Mouse (Mus musculus) kidney, embryonic 14.5 days (tissue): ENCODE measurements at regions not wholly inside any gene's neighbourhood (a gene's known extent, or its start where the extent isn't known, plus 50 kb on each side); places are given as distances from the start of the nearest gene placed in this dataset.

Experiments used
- ATAC-seq: fragments of 200-750 bp; cut with Nextera tagmentation; 2 replicates; pipeline ENCODE4 v1.8.0; 2017; ENCODE audit warnings: moderate number of reproducible peaks, mild to moderate bottlenecking, moderate TSS enrichment, moderate library complexity; ENCODE audit not compliant: low FRiP score, low TSS enrichment
- H3K27ac ChIP-seq: fragments of 300-500 bp; sonication (generic); 2 replicates; pipeline ENCODE4 v1.5.1; 2014; ENCODE audit warnings: low read depth, mild to moderate bottlenecking, low read length, moderate library complexity, mixed read lengths
- H3K27me3 ChIP-seq: fragments of 300-500 bp; sonication (generic); 2 replicates; pipeline ENCODE4 v1.6.1; 2014; ENCODE audit warnings: mild to moderate bottlenecking, low read length; ENCODE audit not compliant: control insufficient read depth, insufficient read depth
- H3K36me3 ChIP-seq: fragments of 300-500 bp; sonication (generic); 2 replicates; pipeline ENCODE4 v1.6.1; 2014; ENCODE audit warnings: low read length, mixed read lengths; ENCODE audit not compliant: control insufficient read depth, insufficient read depth
- H3K4me1 ChIP-seq: fragments of 300-500 bp; sonication (generic); 2 replicates; pipeline ENCODE4 v1.6.1; 2014; ENCODE audit warnings: low read length, mixed read lengths; ENCODE audit not compliant: control insufficient read depth, insufficient read depth
- H3K4me2 ChIP-seq: fragments of 300-500 bp; sonication (generic); replicated peaks from 2 replicates; pipeline ENCODE4 v1.6.1; 2014; ENCODE audit warnings: low read depth, mild to moderate bottlenecking, low read length
- H3K4me3 ChIP-seq: fragments of 300-500 bp; sonication (generic); 2 replicates; pipeline ENCODE4 v1.5.1; 2014; ENCODE audit warnings: mild to moderate bottlenecking, low read length
- H3K9ac ChIP-seq: fragments of 300-500 bp; sonication (generic); 2 replicates; pipeline ENCODE4 v1.6.1; 2014; ENCODE audit warnings: low read depth, mild to moderate bottlenecking, low read length, moderate library complexity
- H3K9me3 ChIP-seq: fragments of 300-500 bp; sonication (generic); 2 replicates; pipeline ENCODE4 v1.6.1; 2016; ENCODE audit warnings: low read length; ENCODE audit not compliant: control insufficient read depth
- WGBS: fragments of 180-500 bp; shearing (Covaris S2); extraction: QIAGEN DNeasy Blood & Tissue Kit; methylation state at CpG from one replicate; pipeline ENCODE4 v1.1.7; 2014; 5-methylcytosine and 5-hydroxymethylcytosine counted together

- ATAC-seq = no peak
- Histone ChIP-seq H3K9me3 (no peaks in the 10 kb centered on the region), H3K27me3 (no peaks in the 10 kb centered on the region), H3K4me2 (no peak overlapping the region), H3K4me1 (no peaks in the 10 kb centered on the region), H3K9ac (no peak overlapping the region), H3K36me3 (no peaks in the 10 kb centered on the region), H3K27ac (no peak overlapping the region), H3K4me3 (no peak overlapping the region)
- 87% methylated on average over 3 of the region's 3 CpGs for WGBS
Observed at GRCm38 (mm10) chr12:78100756-78101155, 93.3 kb upstream of the Gm6657 start.

GRCm38 (mm10) chr12:78109931-78110330 lies 84.1 kb upstream of the Gm6657 start:
- Histone ChIP-seq H3K9ac (no peak overlapping the region), H3K4me1 (no peaks in the 10 kb centered on the region), H3K36me3 (no peaks in the 10 kb centered on the region), H3K4me2 (no peak overlapping the region), H3K9me3 (no peaks in the 10 kb centered on the region), H3K27ac (no peak overlapping the region), H3K4me3 (no peak overlapping the region), H3K27me3 (no peaks in the 10 kb centered on the region)
- WGBS = 45% methylated on average over 1 of the region's 1 CpGs
- no peak for ATAC-seq

- H3K9me3 ChIP-seq = no peaks in the 10 kb centered on the region
- ATAC-seq = no peak
- no peaks in the 10 kb centered on the region for H3K4me1 ChIP-seq
- H3K9ac ChIP-seq = no peak overlapping the region
- no peak overlapping the region for H3K27ac ChIP-seq
- no peaks in the 10 kb centered on the region for H3K27me3 ChIP-seq
- H3K36me3 ChIP-seq = no peaks in the 10 kb centered on the region
- no peak overlapping the region for H3K4me2 ChIP-seq
- 81% methylated on average over 1 of the region's 1 CpGs for WGBS
- H3K4me3 ChIP-seq = no peak overlapping the region
Observed at GRCm38 (mm10) chr12:78118131-78118530, 75.9 kb upstream of the Gm6657 start.

- H3K9ac ChIP-seq = no peak overlapping the region
- no peaks in the 10 kb centered on the region for H3K9me3 ChIP-seq
- ATAC-seq = no peak
- WGBS = 75% methylated on average over 2 of the region's 2 CpGs
- H3K4me2 ChIP-seq = no peak overlapping the region
- no peak overlapping the region for H3K4me3 ChIP-seq
- no peak overlapping the region for H3K27ac ChIP-seq
- H3K4me1 ChIP-seq = no peaks in the 10 kb centered on the region
- no peaks in the 10 kb centered on the region for H3K27me3 ChIP-seq
- H3K36me3 ChIP-seq = no peaks in the 10 kb centered on the region
Observed at GRCm38 (mm10) chr12:78119246-78119645, 74.8 kb upstream of the Gm6657 start.

GRCm38 (mm10) chr12:78119855-78120254 lies 74.2 kb upstream of the Gm6657 start:
- no peaks in the 10 kb centered on the region for H3K27me3 ChIP-seq
- no peak overlapping the region for H3K4me2 ChIP-seq
- H3K4me1 ChIP-seq = no peaks in the 10 kb centered on the region
- H3K27ac ChIP-seq = no peak overlapping the region
- ATAC-seq = no peak
- H3K4me3 ChIP-seq = no peak overlapping the region
- 49% methylated on average over 5 of the region's 5 CpGs for WGBS
- H3K9ac ChIP-seq = no peak overlapping the region
- no peaks in the 10 kb centered on the region for H3K9me3 ChIP-seq
- no peaks in the 10 kb centered on the region for H3K36me3 ChIP-seq

- 70% methylated on average over 5 of the region's 5 CpGs for WGBS
- no peak for ATAC-seq
Observed at GRCm38 (mm10) chr12:78129130-78129845, 64.8 kb upstream of the Gm6657 start.

GRCm38 (mm10) chr12:78132016-78132797 lies 61.8 kb upstream of the Gm6657 start:
- WGBS = 63% methylated on average over 8 of the region's 8 CpGs
- H3K4me2 ChIP-seq = no peak overlapping the region
- H3K9ac ChIP-seq = no peak overlapping the region
- H3K9me3 ChIP-seq = no peaks in the 10 kb centered on the region
- no peaks in the 10 kb centered on the region for H3K36me3 ChIP-seq
- no peak for ATAC-seq
- no peaks in the 10 kb centered on the region for H3K4me1 ChIP-seq
- no peak overlapping the region for H3K27ac ChIP-seq
- no peaks in the 10 kb centered on the region for H3K27me3 ChIP-seq
- H3K4me3 ChIP-seq = no peak overlapping the region

More at GRCm38 (mm10) chr12:78129130-78129845, 64.8 kb upstream of the Gm6657 start:
- Histone ChIP-seq H3K27me3 (no peaks in the 10 kb centered on the region), H3K4me3 (no peak overlapping the region), H3K4me1 (no peaks in the 10 kb centered on the region), H3K9ac (no peak overlapping the region), H3K9me3 (no peaks in the 10 kb centered on the region), H3K36me3 (no peaks in the 10 kb centered on the region), H3K27ac (no peak overlapping the region), H3K4me2 (no peak overlapping the region)

GRCm38 (mm10) chr12:78133341-78133740 lies 60.7 kb upstream of the Gm6657 start:
- ATAC-seq = no peak
- Histone ChIP-seq H3K9me3 (no peaks in the 10 kb centered on the region), H3K27me3 (no peaks in the 10 kb centered on the region), H3K9ac (no peak overlapping the region), H3K4me1 (no peaks in the 10 kb centered on the region), H3K36me3 (no peaks in the 10 kb centered on the region), H3K4me3 (no peak overlapping the region), H3K27ac (no peak overlapping the region), H3K4me2 (no peak overlapping the region)
- WGBS = 77% methylated on average over 9 of the region's 9 CpGs

- Histone ChIP-seq H3K36me3 (no peaks in the 10 kb centered on the region), H3K27ac (no peak overlapping the region), H3K4me1 (no peaks in the 10 kb centered on the region), H3K4me3 (no peak overlapping the region), H3K27me3 (no peaks in the 10 kb centered on the region), H3K4me2 (no peak overlapping the region), H3K9me3 (no peaks in the 10 kb centered on the region), H3K9ac (no peak overlapping the region)
- WGBS = 68% methylated on average over 4 of the region's 4 CpGs
- no peak for ATAC-seq
Observed at GRCm38 (mm10) chr12:78133984-78134383, 60.1 kb upstream of the Gm6657 start.
